Mouse (Mus musculus): ENCODE data around the gene Fam196a. TPM values are rescaled to one million over a fixed set of nuclear protein-coding genes. Genes with fewer than 3 reads are reported as not detected.

The Fam196a gene
- total and polyA plus RNA-seq, 3 experiments: 2.3 to 4.2 (median 3.8) TPM

- no peak for DNase-seq
Observed at GRCm38 (mm10) chr7:134840066-134840465, 98.2 kb downstream of the Fam196a start.
